Mouse (Mus musculus) G1E (cell line): ENCODE measurements around the gene Bpifb1. TPM values are rescaled to one million over a fixed set of nuclear protein-coding genes. Genes with fewer than 3 reads are reported as not detected.
"Not testable (repeated sequence)": the region's sequence is repeated elsewhere in the genome, so short reads cannot be mapped to it uniquely, and the experiment has no call there.

Experiments
- ATAC-seq: 2 replicates; pipeline ENCODE4 v1.8.0; 2016; ENCODE audit warnings: mild to moderate bottlenecking; ENCODE audit not compliant: insufficient number of reproducible peaks, poor library complexity, low FRiP score, severe bottlenecking; ENCODE audit errors: extremely low read depth
- DNase-seq: peaks from one replicate; pipeline ENCODE4 v3.0.0; 2012; ENCODE audit warnings: low spot score
- H3K27me3 ChIP-seq: 2 replicates; pipeline ENCODE4 v1.6.1; 2012; ENCODE audit warnings: mild to moderate bottlenecking, low read length, inconsistent platforms; ENCODE audit not compliant: insufficient read depth
- H3K36me3 ChIP-seq: replicated peaks from 2 replicates; pipeline ENCODE3; 2012; ENCODE audit warnings: mild to moderate bottlenecking, inconsistent platforms
- H3K4me1 ChIP-seq: 2 replicates; pipeline ENCODE4 v1.6.1; 2012; ENCODE audit warnings: low read depth, low read length, inconsistent platforms, mixed read lengths; ENCODE audit not compliant: insufficient read depth
- H3K4me3 ChIP-seq: 2 replicates; pipeline ENCODE4 v1.5.1; 2012; ENCODE audit warnings: low read depth, mild to moderate bottlenecking, inconsistent platforms, low read length, moderate library complexity, mixed read lengths
- H3K9me3 ChIP-seq: replicated peaks from 2 replicates; pipeline ENCODE4 v1.6.1; 2012; ENCODE audit warnings: inconsistent platforms
- CTCF ChIP-seq: IDR thresholded peaks from 2 replicates; pipeline ENCODE4 v1.5.1; 2012; ENCODE audit warnings: low read depth, low read length, inconsistent platforms, mixed read lengths
- GATA1 ChIP-seq: IDR thresholded peaks from 2 replicates; pipeline ENCODE4 v1.6.1; 2012; ENCODE audit warnings: borderline replicate concordance, low read length, inconsistent platforms, mixed read lengths
- GATA2 ChIP-seq: IDR thresholded peaks from 2 replicates; pipeline ENCODE4 v1.6.1; 2012; ENCODE audit warnings: low read depth, low read length, inconsistent platforms, borderline replicate concordance
- POLR2AphosphoS5 ChIP-seq: IDR thresholded peaks from 2 replicates; pipeline ENCODE4 v1.6.1; 2012; ENCODE audit warnings: low read depth, low read length, inconsistent platforms; ENCODE audit not compliant: insufficient replicate concordance
- TAL1 ChIP-seq: conservative IDR thresholded peaks from 2 replicates; pipeline ENCODE4 v1.6.1; 2012; ENCODE audit warnings: low read depth, low read length, inconsistent platforms, mixed read lengths
- polyA plus RNA-seq: library from polyadenylated mRNA; stranded (reverse); fragments of >175 nt; gene quantifications from 2 replicates; pipeline ENCODE4 v1.2.3, GENCODE M21; 2012
- total RNA-seq, 2 experiments: library from RNA; stranded (forward) in 1 of 2; stranded (reverse) in 1 of 2; fragments of 200-1000 nt in 1 of 2; fragments of >200 nt in 1 of 2; fragmentation: Nextera tagmentation in 1 of 2; gene quantifications; 2 replicates each; pipeline ENCODE4 v1.2.3; 2014 to 2017

Bpifb1 gene
- total and polyA plus RNA-seq, 3 experiments = 0.05 TPM; not detected in 2

DNA sequence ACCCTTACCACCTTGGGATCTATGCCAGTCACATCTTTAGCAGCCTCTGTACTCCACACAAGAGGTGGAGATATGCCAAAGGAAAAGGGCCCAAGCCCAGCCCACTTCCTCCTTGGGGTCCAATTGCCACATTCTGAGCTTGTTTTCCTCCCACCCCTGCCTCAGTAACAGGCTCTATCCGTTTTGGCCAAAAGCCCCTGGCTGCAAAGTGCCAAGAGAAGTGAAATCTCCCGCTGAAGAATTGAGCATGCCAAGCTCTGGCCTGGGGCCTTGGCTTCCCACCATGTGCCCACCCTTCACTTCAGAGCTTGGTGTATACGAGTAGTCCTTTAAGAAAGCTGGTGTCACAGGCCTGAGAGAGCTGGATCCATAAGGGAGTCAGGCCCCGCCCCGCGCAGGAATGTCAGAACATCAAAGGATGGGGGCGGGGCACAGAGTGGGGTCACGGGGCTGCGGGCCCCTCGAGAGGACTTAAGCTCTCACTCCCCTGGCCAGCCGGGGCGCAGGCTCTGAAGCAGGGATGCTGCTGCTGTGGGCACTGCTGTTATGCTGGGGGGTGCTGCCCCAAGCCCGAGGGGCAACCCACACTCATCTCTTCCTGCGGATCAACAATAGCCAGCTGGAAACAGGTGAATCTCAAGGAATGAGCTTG is 32.8 kb downstream of the Bpifb1 start, which contains the start of gene Bpifb5:
TSS of gene Bpifb5 (plus strand) at position 478 of the 652 bp plus-strand sequence.
- TF ChIP-seq TAL1 = no peak
- TF ChIP-seq GATA2 = no peak
- no peak for TF ChIP-seq POLR2AphosphoS5
- no peak for TF ChIP-seq CTCF
- TF ChIP-seq GATA1 = no peak
- ATAC-seq (no peak), DNase-seq (no peak)
- H3K36me3 ChIP-seq = no peaks in the 10 kb centered on the region
- H3K27me3 ChIP-seq = peaks cover 16% of the 10 kb centered on the region
- H3K9me3 ChIP-seq = no peaks in the 10 kb centered on the region
- no peaks in the 10 kb centered on the region for H3K4me1 ChIP-seq
- no peak within 1 kb of the TSS for H3K4me3 ChIP-seq

GRCm38 (mm10) chr2:154223917-154224273 is 33.3 kb downstream of the Bpifb1 start:
- Histone ChIP-seq H3K36me3 (no peaks in the 10 kb centered on the region), H3K27me3 (peaks cover 16% of the 10 kb centered on the region), H3K9me3 (no peaks in the 10 kb centered on the region), H3K4me1 (no peaks in the 10 kb centered on the region), H3K4me3 (no peak overlapping the region)
- no peak for TF ChIP-seq CTCF
- TF ChIP-seq POLR2AphosphoS5 = no peak
- TF ChIP-seq GATA2 = no peak
- TF ChIP-seq GATA1 = no peak
- no peak for TF ChIP-seq TAL1
- no peak for ATAC-seq
- DNase-seq = no peak

DNA sequence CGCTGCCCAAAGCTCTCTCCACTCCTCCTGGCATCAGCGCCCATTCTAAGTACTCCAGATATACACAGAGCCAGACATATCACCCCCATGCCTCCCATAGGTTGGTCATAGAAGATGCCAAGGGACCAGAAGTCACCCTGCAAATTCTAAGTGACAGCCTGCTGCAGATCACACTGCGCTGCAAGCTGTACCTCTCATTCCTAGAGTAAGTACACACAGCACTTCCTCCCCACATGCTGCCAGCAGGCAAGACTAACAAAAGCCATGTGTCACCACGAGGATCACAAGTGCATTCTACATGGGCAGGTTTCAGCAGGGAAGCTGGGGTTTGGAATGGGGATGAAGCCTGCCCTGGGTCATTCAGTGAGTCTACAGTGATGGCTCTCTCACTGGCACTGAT is 36.4 kb downstream of the Bpifb1 start:
- Histone ChIP-seq H3K4me1 (no peaks in the 10 kb centered on the region), H3K27me3 (peaks cover 13% of the 10 kb centered on the region), H3K9me3 (no peaks in the 10 kb centered on the region), H3K4me3 (no peak overlapping the region), H3K36me3 (no peaks in the 10 kb centered on the region)
- DNase-seq = no peak
- no peak for ATAC-seq
- no peak for TF ChIP-seq TAL1
- TF ChIP-seq POLR2AphosphoS5 = no peak
- no peak for TF ChIP-seq GATA1
- no peak for TF ChIP-seq GATA2
- TF ChIP-seq CTCF = no peak

- no peaks in the 10 kb centered on the region for H3K9me3 ChIP-seq
- DNase-seq = no peak
Observed at GRCm38 (mm10) chr2:154227830-154228229, 37.2 kb downstream of the Bpifb1 start.

DNA sequence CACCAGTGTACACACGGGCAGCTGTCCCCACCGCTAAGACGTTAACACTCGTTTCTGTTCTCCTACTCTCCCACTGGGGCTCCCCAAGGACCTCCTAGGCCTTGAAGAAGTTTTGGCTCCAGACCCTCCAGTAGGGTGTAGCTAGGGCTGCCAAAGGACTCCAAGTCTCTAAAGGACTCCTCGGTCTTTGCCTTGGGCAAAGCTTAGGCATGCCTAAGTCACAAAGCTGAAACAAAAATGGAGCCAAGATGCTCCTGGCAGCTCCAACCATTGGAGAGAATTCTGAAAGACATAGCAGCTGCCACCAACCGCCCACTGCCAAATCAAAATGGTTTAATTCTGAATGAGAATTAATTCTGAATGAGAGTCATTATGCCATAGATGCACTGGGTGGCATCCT is 42.8 kb downstream of the Bpifb1 start:
- peaks cover 9% of the 10 kb centered on the region for H3K27me3 ChIP-seq
- no peak overlapping the region for H3K4me3 ChIP-seq
- no peaks in the 10 kb centered on the region for H3K9me3 ChIP-seq
- no peaks in the 10 kb centered on the region for H3K4me1 ChIP-seq
- H3K36me3 ChIP-seq = no peaks in the 10 kb centered on the region
- ATAC-seq = no peak
- no peak for TF ChIP-seq CTCF
- TF ChIP-seq POLR2AphosphoS5 = no peak
- no peak for TF ChIP-seq TAL1
- TF ChIP-seq GATA1 = no peak
- TF ChIP-seq GATA2 = no peak
- no peak for DNase-seq

More at GRCm38 (mm10) chr2:154227830-154228229, 37.2 kb downstream of the Bpifb1 start:
- TF ChIP-seq GATA1 (no peak), POLR2AphosphoS5 (no peak), TAL1 (no peak), GATA2 (no peak), CTCF (no peak)
- no peaks in the 10 kb centered on the region for H3K36me3 ChIP-seq
- no peak for ATAC-seq
- H3K27me3 ChIP-seq = peaks cover 13% of the 10 kb centered on the region
- no peak overlapping the region for H3K4me3 ChIP-seq
- no peaks in the 10 kb centered on the region for H3K4me1 ChIP-seq

GRCm38 (mm10) chr2:154240771-154241170 is 50.2 kb downstream of the Bpifb1 start:
- Histone ChIP-seq H3K36me3 (no peaks in the 10 kb centered on the region), H3K9me3 (peaks cover 4% of the 10 kb centered on the region; the same call in 1 of the 2 replicates), H3K4me3 (no peak overlapping the region), H3K4me1 (no peaks in the 10 kb centered on the region), H3K27me3 (peaks cover 10% of the 10 kb centered on the region)
- DNase-seq = no peak
- ATAC-seq = no peak
- TF ChIP-seq GATA2 (no peak), POLR2AphosphoS5 (no peak), TAL1 (no peak), CTCF (no peak), GATA1 (no peak)

DNA sequence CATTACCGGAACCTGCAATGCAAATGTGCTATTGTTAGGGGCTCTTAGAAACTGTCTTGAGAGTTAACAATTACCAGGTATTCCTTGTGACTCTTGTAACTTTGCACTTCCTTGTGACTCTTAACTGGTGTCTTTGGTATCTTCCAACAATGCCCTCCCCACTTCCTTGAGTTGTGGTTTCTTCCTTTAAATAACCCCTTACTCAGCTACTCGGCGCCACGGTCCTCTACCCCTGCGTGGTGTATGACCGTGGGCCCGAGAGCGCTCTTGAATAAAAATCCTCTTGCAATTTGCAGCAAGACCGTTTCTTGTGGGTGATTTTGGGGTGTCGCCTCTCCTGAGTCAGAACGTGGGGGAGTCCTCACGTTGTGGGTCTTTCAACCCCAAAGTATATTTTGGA is 52.1 kb downstream of the Bpifb1 start:
- not testable (repeated sequence) for H3K4me3 ChIP-seq, H3K27me3 ChIP-seq, H3K4me1 ChIP-seq, DNase-seq, H3K9me3 ChIP-seq, H3K36me3 ChIP-seq, ATAC-seq
